8 mouse cellular contexts compared by ENCODE assay signal in genomic region chr3:37420072-37420471, GRCm38 (mm10). TPM values are rescaled to one million over a fixed set of nuclear protein-coding genes. Genes with fewer than 3 reads are reported as not detected.
A peak's percentile ranks its signal among the peaks of the same experiment; 100 is the strongest.
DNase-seq lines count a peak whose midpoint lies in the region; ATAC-seq and TF ChIP-seq lines count a peak whose summit lies in the region.

Gene Nudt6, minus strand, starts transcription at chr3:37420211.

- POLR2A ChIA-PET in Patski (lab: Charles Lee) = interaction anchor here (1.1 kb wide), 1 partner anchor 108 kb away, joined by 3 read pairs; the partner anchor contains the start of gene Bbs12

- TF ChIP-seq CTCF in Patski (IDR thresholded peaks at IDR 0.05) = no peak

- in situ Hi-C loops in Patski (cut with MboI; ENCODE audit: low pct_unique_long_range_greater_than_20kb) = loop anchor here (25.0 kb wide), 2 partner anchors 208 to 558 kb away; partner anchors contain the start of gene 4932438A13Rik

- no peaks in the 10 kb centered on the region for H3K27me3 ChIP-seq in Patski
- no peaks in the 10 kb centered on the region for H3K27me3 ChIP-seq in hindbrain, embryonic 14.5 days (ENCODE audit: control insufficient read depth, insufficient read depth, low read length)

- ATAC-seq in Patski = peak; percentile 56
- ATAC-seq in hindbrain, embryonic 14.5 days (ENCODE audit: low FRiP score) = peak; percentile 88

- H3K27ac ChIP-seq in hindbrain, embryonic 14.5 days = peak within 1 kb of the TSS; percentile 89

- no peak for DNase-seq in Patski (ENCODE audit: low read depth, low spot score)
- peak; percentile 95 to 96 for DNase-seq in cerebellum, postnatal 14 days
- DNase-seq in frontal cortex, postnatal 25 days (ENCODE audit: low spot score in 2 of 2) = peak; percentile 81 to 85
- peak; percentile 97 for DNase-seq in hindbrain, embryonic 14.5 days (ENCODE audit: low spot score)
- peak; percentile 88 for DNase-seq in layer of hippocampus, postnatal 36 days
- DNase-seq in lung, postnatal 36 days = peak; percentile 93
- DNase-seq in retina, postnatal 1 day = peak; percentile 96
- peak; percentile 81 to 91 for DNase-seq in urinary bladder, adult 18-20 months (ENCODE audit: low spot score in 2 of 2)

- peaks cover 18% of the 10 kb centered on the region for H3K4me1 ChIP-seq in hindbrain, embryonic 14.5 days (replicated peaks; ENCODE audit: control insufficient read depth, insufficient read depth, low read length)

- H3K4me2 ChIP-seq in hindbrain, embryonic 14.5 days (replicated peaks) = peak within 1 kb of the TSS; percentile 95

- peak within 1 kb of the TSS; percentile 75 for H3K9ac ChIP-seq in hindbrain, embryonic 14.5 days

- no peaks in the 10 kb centered on the region for H3K9me3 ChIP-seq in hindbrain, embryonic 14.5 days (ENCODE audit: control insufficient read depth, low read length)

- peaks cover 6% of the 10 kb centered on the region for H3K36me3 ChIP-seq in hindbrain, embryonic 14.5 days (replicated peaks; ENCODE audit: control insufficient read depth, insufficient read depth)

- WGBS in hindbrain, embryonic 14.5 days = under 1% methylated on average over 49 of the region's 50 CpGs

- H3K4me3 ChIP-seq in hindbrain, embryonic 14.5 days (replicated peaks; ENCODE audit: low read length) = peak within 1 kb of the TSS; percentile 98

- CTCF ChIA-PET in Patski (lab: Charles Lee) = no interaction called here

RNA-seq across cellular contexts. Expression of gene Nudt6, which starts in this region (rescaled TPM):
- 20.4 TPM for polyA plus RNA-seq in Patski (2021)
- polyA plus RNA-seq in hindbrain, embryonic 14.5 days (2014; fragmentation: Nextera tagmentation; extraction: Ambion mirVana) = 6.8 and 8.7 TPM in 2 replicates
- 1 to 10 TPM; 4.5 to 5.4 TPM for total RNA-seq in layer of hippocampus, postnatal 36 days (2021)
